Mouse (Mus musculus) forebrain, embryonic 16.5 days (tissue): ENCODE data around the gene S100a3. TPM values are rescaled to one million over a fixed set of nuclear protein-coding genes. Genes with fewer than 3 reads are reported as not detected.

Experiments used
- ATAC-seq: fragments of 200-750 bp; cut with Nextera tagmentation; 2 replicates; pipeline ENCODE4 v1.8.0; 2017; ENCODE audit warnings: mild to moderate bottlenecking, moderate library complexity
- H3K27ac ChIP-seq: fragments of 300-500 bp; sonication (generic); 2 replicates; pipeline ENCODE4 v1.5.1; 2014; ENCODE audit warnings: low read length, control low read depth
- H3K27me3 ChIP-seq: fragments of 300-500 bp; sonication (generic); replicated peaks from 2 replicates; pipeline ENCODE4 v1.6.1; 2014; ENCODE audit warnings: low read length; ENCODE audit not compliant: control insufficient read depth, insufficient read depth
- H3K36me3 ChIP-seq: fragments of 300-500 bp; sonication (generic); 2 replicates; pipeline ENCODE4 v1.6.1; 2014; ENCODE audit not compliant: control insufficient read depth, insufficient read depth
- H3K4me1 ChIP-seq: fragments of 300-500 bp; sonication (generic); replicated peaks from 2 replicates; pipeline ENCODE4 v1.6.1; 2014; ENCODE audit warnings: low read length; ENCODE audit not compliant: control insufficient read depth, insufficient read depth
- H3K4me2 ChIP-seq: fragments of 300-500 bp; sonication (generic); 2 replicates; pipeline ENCODE4 v1.6.1; 2014; ENCODE audit warnings: mild to moderate bottlenecking, low read length, control low read depth
- H3K4me3 ChIP-seq: fragments of 300-500 bp; sonication (generic); replicated peaks from 2 replicates; pipeline ENCODE4 v1.5.1; 2014; ENCODE audit warnings: mild to moderate bottlenecking, low read length, control low read depth
- H3K9ac ChIP-seq: fragments of 300-500 bp; sonication (generic); replicated peaks from 2 replicates; pipeline ENCODE4 v1.6.1; 2014; ENCODE audit warnings: low read depth, low read length, control low read depth
- H3K9me3 ChIP-seq: fragments of 300-500 bp; sonication (generic); 2 replicates; pipeline ENCODE4 v1.6.1; 2016; ENCODE audit warnings: low read length; ENCODE audit not compliant: control insufficient read depth
- WGBS: fragments of 180-500 bp; shearing (Covaris S2); extraction: QIAGEN DNeasy Blood & Tissue Kit; methylation state at CpG from one replicate; pipeline ENCODE4 v1.1.7; 2014; 5-methylcytosine and 5-hydroxymethylcytosine counted together
- polyA plus RNA-seq: library from polyadenylated mRNA; unstranded; fragments of >200 nt; fragmentation: Nextera tagmentation; extraction: Ambion mirVana; gene quantifications from 2 replicates; pipeline ENCODE4 v1.2.1, GENCODE M21; 2015

Gene S100a3
- polyA plus RNA-seq, 1 experiment from 2014 or later, result not detected

- Histone ChIP-seq H3K4me2 (no peak overlapping the region), H3K9ac (no peak overlapping the region), H3K9me3 (no peaks in the 10 kb centered on the region), H3K4me3 (no peak overlapping the region), H3K27ac (no peak overlapping the region), H3K27me3 (no peaks in the 10 kb centered on the region), H3K4me1 (no peaks in the 10 kb centered on the region), H3K36me3 (no peaks in the 10 kb centered on the region)
- 93% methylated on average over 2 of the region's 2 CpGs for WGBS
- no peak for ATAC-seq
Measured at GRCm38 (mm10) chr3:90550421-90550790, 10.0 kb upstream of the S100a3 start.

GRCm38 (mm10) chr3:90552231-90552630 is 8.1 kb upstream of the S100a3 start:
- Histone ChIP-seq H3K36me3 (no peaks in the 10 kb centered on the region), H3K9ac (no peak overlapping the region), H3K27ac (no peak overlapping the region), H3K4me3 (no peak overlapping the region), H3K27me3 (no peaks in the 10 kb centered on the region), H3K4me1 (no peaks in the 10 kb centered on the region), H3K4me2 (no peak overlapping the region), H3K9me3 (no peaks in the 10 kb centered on the region)
- ATAC-seq, result no peak
- WGBS, result 88% methylated on average over 2 of the region's 2 CpGs

- H3K9ac ChIP-seq, result no peak overlapping the region
- H3K4me2 ChIP-seq, result no peak overlapping the region
- peak; percentile 95 for ATAC-seq
- no peaks in the 10 kb centered on the region for H3K27me3 ChIP-seq
- no peaks in the 10 kb centered on the region for H3K36me3 ChIP-seq
- H3K4me1 ChIP-seq, result no peaks in the 10 kb centered on the region
- no peak overlapping the region for H3K4me3 ChIP-seq
- peak overlapping the region; percentile 27; the same call in 1 of the 2 replicates for H3K27ac ChIP-seq
- no peaks in the 10 kb centered on the region for H3K9me3 ChIP-seq
- 10% methylated on average over 5 of the region's 5 CpGs for WGBS
Measured at GRCm38 (mm10) chr3:90555954-90556353, 4.4 kb upstream of the S100a3 start.

- no peaks in the 10 kb centered on the region for H3K27me3 ChIP-seq
- H3K36me3 ChIP-seq, result no peaks in the 10 kb centered on the region
- no peaks in the 10 kb centered on the region for H3K9me3 ChIP-seq
- ATAC-seq, result no peak
- H3K27ac ChIP-seq, result no peak overlapping the region
- no peak overlapping the region for H3K9ac ChIP-seq
- no peaks in the 10 kb centered on the region for H3K4me1 ChIP-seq
- H3K4me3 ChIP-seq, result no peak overlapping the region
- H3K4me2 ChIP-seq, result no peak overlapping the region
- WGBS, result 80% methylated on average over 5 of the region's 5 CpGs
Measured at GRCm38 (mm10) chr3:90574691-90575090, 14.3 kb downstream of the S100a3 start.

- Histone ChIP-seq H3K36me3 (no peaks in the 10 kb centered on the region), H3K4me2 (no peak overlapping the region)
- WGBS, result 90% methylated on average over 3 of the region's 3 CpGs
Measured at GRCm38 (mm10) chr3:90575320-90575719, 14.9 kb downstream of the S100a3 start.

GRCm38 (mm10) chr3:90576351-90577001 is 16.1 kb downstream of the S100a3 start:
- Histone ChIP-seq H3K4me2 (no peak overlapping the region), H3K27me3 (no peaks in the 10 kb centered on the region), H3K36me3 (no peaks in the 10 kb centered on the region), H3K4me3 (no peak overlapping the region), H3K4me1 (no peaks in the 10 kb centered on the region), H3K27ac (no peak overlapping the region), H3K9me3 (no peaks in the 10 kb centered on the region), H3K9ac (no peak overlapping the region)
- ATAC-seq, result no peak
- 69% methylated on average over 10 of the region's 10 CpGs for WGBS

More at GRCm38 (mm10) chr3:90575320-90575719, 14.9 kb downstream of the S100a3 start:
- no peak overlapping the region for H3K9ac ChIP-seq
- H3K4me3 ChIP-seq, result no peak overlapping the region
- H3K27ac ChIP-seq, result no peak overlapping the region
- H3K27me3 ChIP-seq, result no peaks in the 10 kb centered on the region
- H3K9me3 ChIP-seq, result no peaks in the 10 kb centered on the region
- H3K4me1 ChIP-seq, result no peaks in the 10 kb centered on the region
- no peak for ATAC-seq

- no peak overlapping the region for H3K9ac ChIP-seq
- no peaks in the 10 kb centered on the region for H3K9me3 ChIP-seq
- no peaks in the 10 kb centered on the region for H3K4me1 ChIP-seq
- ATAC-seq, result no peak
- H3K27me3 ChIP-seq, result no peaks in the 10 kb centered on the region
- H3K27ac ChIP-seq, result no peak overlapping the region
- WGBS, result 80% methylated on average over 7 of the region's 7 CpGs
- H3K4me3 ChIP-seq, result no peak overlapping the region
- no peaks in the 10 kb centered on the region for H3K36me3 ChIP-seq
- no peak overlapping the region for H3K4me2 ChIP-seq
Measured at GRCm38 (mm10) chr3:90579433-90579832, 19.1 kb downstream of the S100a3 start.

- H3K4me1 ChIP-seq, result no peaks in the 10 kb centered on the region
- H3K36me3 ChIP-seq, result no peaks in the 10 kb centered on the region
- ATAC-seq, result no peak
- no peak overlapping the region for H3K9ac ChIP-seq
- no peaks in the 10 kb centered on the region for H3K9me3 ChIP-seq
- H3K27me3 ChIP-seq, result no peaks in the 10 kb centered on the region
- no peak overlapping the region for H3K4me3 ChIP-seq
- no peak overlapping the region for H3K27ac ChIP-seq
- WGBS, result 92% methylated on average over 5 of the region's 5 CpGs
- H3K4me2 ChIP-seq, result no peak overlapping the region
Measured at GRCm38 (mm10) chr3:90581141-90581540, 20.8 kb downstream of the S100a3 start.

- H3K9ac ChIP-seq, result no peak overlapping the region
- no peaks in the 10 kb centered on the region for H3K4me1 ChIP-seq
- no peak for ATAC-seq
- H3K36me3 ChIP-seq, result no peaks in the 10 kb centered on the region
- H3K27me3 ChIP-seq, result no peaks in the 10 kb centered on the region
- H3K4me2 ChIP-seq, result no peak overlapping the region
- no peak overlapping the region for H3K27ac ChIP-seq
- no peaks in the 10 kb centered on the region for H3K9me3 ChIP-seq
- 97% methylated on average over 1 of the region's 1 CpGs for WGBS
- H3K4me3 ChIP-seq, result no peak overlapping the region
Measured at GRCm38 (mm10) chr3:90582156-90582555, 21.8 kb downstream of the S100a3 start.

- ATAC-seq, result no peak
- 90% methylated on average over 4 of the region's 4 CpGs for WGBS
- no peak overlapping the region for H3K9ac ChIP-seq
Measured at GRCm38 (mm10) chr3:90582556-90582955, 22.2 kb downstream of the S100a3 start.

More at GRCm38 (mm10) chr3:90582556-90582955, 22.2 kb downstream of the S100a3 start:
- no peaks in the 10 kb centered on the region for H3K27me3 ChIP-seq
- no peaks in the 10 kb centered on the region for H3K36me3 ChIP-seq
- H3K27ac ChIP-seq, result no peak overlapping the region
- H3K9me3 ChIP-seq, result no peaks in the 10 kb centered on the region
- H3K4me1 ChIP-seq, result no peaks in the 10 kb centered on the region
- no peak overlapping the region for H3K4me3 ChIP-seq
- no peak overlapping the region for H3K4me2 ChIP-seq
